Mouse (Mus musculus): ENCODE data around the gene Fkbp15.
"Not testable (repeated sequence)": the region's sequence is repeated elsewhere in the genome, so short reads cannot be mapped to it uniquely, and the experiment has no call there.

GRCm38 (mm10) chr4:62266016-62266415, 94.3 kb downstream of the Fkbp15 start:
- TF ChIP-seq CTCF (IDR thresholded peaks at IDR 0.05); POLR2A (IDR thresholded peaks at IDR 0.05; ENCODE audit: insufficient read depth, low read depth, low read length): not testable (repeated sequence)
